Mouse (Mus musculus): ENCODE measurements around the gene Exosc6.

GRCm38 (mm10) chr8:111033482-111034215 is 22.5 kb upstream of the Exosc6 start:
- TF ChIP-seq CTCF (IDR thresholded peaks at IDR 0.05; ENCODE audit: extremely low read depth, insufficient read depth, insufficient read length, insufficient replicate concordance) (no peak), POLR2A (IDR thresholded peaks at IDR 0.05; ENCODE audit: low read depth, low read length) (no peak; the same call in 1 of the 2 replicates)

All from spleen, adult 2 months (tissue).